Mouse (Mus musculus): ENCODE measurements around the gene Rab3d. TPM values are rescaled to one million over a fixed set of nuclear protein-coding genes. Genes with fewer than 3 reads are reported as not detected.

Rab3d gene
- polyA plus RNA-seq, 1 experiment = 13.5 TPM

DNA sequence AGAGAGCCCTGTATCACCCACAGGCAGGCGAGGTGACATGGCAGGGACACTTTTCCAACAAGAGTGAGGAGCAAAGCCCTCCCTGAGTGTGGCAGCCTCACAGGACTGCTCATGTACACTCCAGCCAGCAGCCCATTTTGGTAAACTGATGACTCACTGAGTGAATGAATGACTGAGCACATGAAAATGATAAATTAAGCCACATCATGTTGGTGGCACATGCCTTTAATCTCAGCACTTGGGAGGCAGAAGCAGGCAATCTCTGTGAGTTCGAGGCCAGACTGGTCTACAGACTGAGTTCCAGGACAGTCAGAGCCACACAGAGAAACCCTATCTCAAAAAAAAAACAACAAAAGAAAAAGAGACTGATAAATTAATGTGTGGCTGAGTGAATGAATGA, 60.5 kb downstream of the Rab3d start:
- Histone ChIP-seq H3K4me3 (ENCODE audit: insufficient read depth, low read length) (no peak overlapping the region), H3K4me1 (ENCODE audit: control insufficient read depth, insufficient read depth, low read length) (no peaks in the 10 kb centered on the region), H3K27ac (ENCODE audit: insufficient read depth, low read length) (no peak overlapping the region)
- no peak for TF ChIP-seq CTCF (IDR thresholded peaks at IDR 0.05; ENCODE audit: borderline replicate concordance, insufficient read depth, low read length)
- no peak for TF ChIP-seq POLR2A (IDR thresholded peaks at IDR 0.05; ENCODE audit: low read depth, low read length)

Other genes with a start within 250 kb of the Rab3d start
- gene Ldlr, start 194.7 kb downstream of the Rab3d start, polyA plus RNA-seq (2011; ENCODE audit: insufficient read length, low read depth, missing spikeins) = 54.6 and 74.3 TPM in 2 replicates
- 14.2 and 21.2 TPM in 2 replicates for gene Spc24, start 157.9 kb downstream of the Rab3d start, polyA plus RNA-seq (2011; ENCODE audit: insufficient read length, low read depth, missing spikeins)
- 59.7 and 75.7 TPM in 2 replicates for gene Kank2, start 119.4 kb downstream of the Rab3d start, polyA plus RNA-seq (2011; ENCODE audit: insufficient read length, low read depth, missing spikeins)
- not detected in 2 replicates for gene Angptl8, start 82.7 kb downstream of the Rab3d start, polyA plus RNA-seq (2011; ENCODE audit: insufficient read length, low read depth, missing spikeins)
- 15.9 and 18.6 TPM in 2 replicates for gene Dock6, start 65.6 kb downstream of the Rab3d start, polyA plus RNA-seq (2011; ENCODE audit: insufficient read length, low read depth, missing spikeins)
- gene Ccdc159, start 9.3 kb upstream of the Rab3d start, polyA plus RNA-seq (2011; ENCODE audit: insufficient read length, low read depth, missing spikeins) = 5.6 and 6.2 TPM in 2 replicates
- 21.0 and 25.4 TPM in 2 replicates for gene Tmem205, start 9.4 kb upstream of the Rab3d start, polyA plus RNA-seq (2011; ENCODE audit: insufficient read length, low read depth, missing spikeins)
- gene Plppr2, start 18.8 kb upstream of the Rab3d start, polyA plus RNA-seq (2011; ENCODE audit: insufficient read length, low read depth, missing spikeins) = 13.1 and 14.9 TPM in 2 replicates
- 5.7 and 6.9 TPM in 2 replicates for gene Swsap1, start 37.6 kb upstream of the Rab3d start, polyA plus RNA-seq (2011; ENCODE audit: insufficient read length, low read depth, missing spikeins)
- not detected in 2 replicates for gene Epor, start 45.3 kb upstream of the Rab3d start, polyA plus RNA-seq (2011; ENCODE audit: insufficient read length, low read depth, missing spikeins)
- 1.2 and 2.4 TPM in 2 replicates for gene Rgl3, start 71.3 kb upstream of the Rab3d start, polyA plus RNA-seq (2011; ENCODE audit: insufficient read length, low read depth, missing spikeins)
- gene Ccdc151, start 84.4 kb upstream of the Rab3d start, polyA plus RNA-seq (2011; ENCODE audit: insufficient read length, low read depth, missing spikeins) = 0.32 TPM in 1 of 2 replicates, not detected in the other
- gene Prkcsh, start 84.6 kb upstream of the Rab3d start, polyA plus RNA-seq (2011; ENCODE audit: insufficient read length, low read depth, missing spikeins) = 144 and 153 TPM in 2 replicates
- gene Elavl3, start 133.8 kb upstream of the Rab3d start, polyA plus RNA-seq (2011; ENCODE audit: insufficient read length, low read depth, missing spikeins) = not detected in 2 replicates
- gene Gm49318, start 153.1 kb upstream of the Rab3d start, polyA plus RNA-seq (2011; ENCODE audit: insufficient read length, low read depth, missing spikeins) = not detected in 2 replicates
- gene Zfp653, start 153.2 kb upstream of the Rab3d start, polyA plus RNA-seq (2011; ENCODE audit: insufficient read length, low read depth, missing spikeins) = 4.4 and 5.4 TPM in 2 replicates
- 15.8 and 16.5 TPM in 2 replicates for gene Ecsit, start 167.2 kb upstream of the Rab3d start, polyA plus RNA-seq (2011; ENCODE audit: insufficient read length, low read depth, missing spikeins)
- gene Cnn1, start 181.0 kb upstream of the Rab3d start, polyA plus RNA-seq (2011; ENCODE audit: insufficient read length, low read depth, missing spikeins) = 203 and 419 TPM in 2 replicates
- gene Elof1, start 199.0 kb upstream of the Rab3d start, polyA plus RNA-seq (2011; ENCODE audit: insufficient read length, low read depth, missing spikeins) = 65.2 and 69.7 TPM in 2 replicates
- 3.7 and 5.2 TPM in 2 replicates for gene Acp5, start 217.5 kb upstream of the Rab3d start, polyA plus RNA-seq (2011; ENCODE audit: insufficient read length, low read depth, missing spikeins)
- gene Pigyl, start 238.7 kb upstream of the Rab3d start, polyA plus RNA-seq (2011; ENCODE audit: insufficient read length, low read depth, missing spikeins) = 20.4 and 21.5 TPM in 2 replicates